Mouse (Mus musculus) left cerebral cortex, postnatal 4 days (tissue): ENCODE results near the gene Tekt1. TPM values are rescaled to one million over a fixed set of nuclear protein-coding genes. Genes with fewer than 3 reads are reported as not detected.

Source experiments
- DNase-seq: peaks from one replicate; pipeline ENCODE4 v3.0.0-alpha.2; 2022
- intact Hi-C: fragments of 180-260 bp; cut with DNase I; formaldehyde crosslinking; loops from one replicate; pipeline ENCODE4 v1.15.1; 2025
- total RNA-seq, 2 experiments: library from RNA; stranded (reverse); gene quantifications; 2 replicates each; pipeline ENCODE4 v1.2.3; 2021

Tekt1 gene
- total RNA-seq, 2 experiments from 2014 or later, result 1.6 to 2.1 TPM

DNA sequence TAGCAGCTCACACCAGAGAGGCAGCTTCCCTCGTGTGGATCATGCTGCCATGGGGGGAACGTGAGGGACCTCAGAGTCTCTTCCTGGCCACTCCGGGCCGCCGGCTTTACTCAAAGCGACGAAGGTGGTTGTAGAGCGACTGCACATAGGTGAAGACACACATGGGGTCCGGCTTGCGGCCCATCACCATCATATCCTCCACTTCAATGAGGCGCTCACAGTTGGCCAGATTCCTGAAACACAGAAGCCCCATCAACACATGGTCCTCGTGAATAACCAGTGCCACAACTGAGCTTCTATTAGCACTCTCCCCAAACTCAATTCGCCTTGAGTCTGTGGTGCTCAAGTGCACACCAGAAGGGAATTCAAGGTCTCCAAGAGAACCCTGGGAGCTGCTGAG lies 28.9 kb upstream of the Tekt1 start:
- intact Hi-C loops, result no loop called here
- no peak for DNase-seq

GRCm38 (mm10) chr11:72389407-72390142 lies 27.3 kb upstream of the Tekt1 start:
- intact Hi-C loops, result no loop called here
- no peak for DNase-seq

GRCm38 (mm10) chr11:72388113-72388529 lies 25.9 kb upstream of the Tekt1 start:
- DNase-seq, result no peak
- intact Hi-C loops, result no loop called here

- no peak for DNase-seq
- intact Hi-C loops, result no loop called here
These were observed 17.1 kb upstream of the Tekt1 start for GRCm38 (mm10) chr11:72379351-72379750.

GRCm38 (mm10) chr11:72378222-72378621 lies 16.0 kb upstream of the Tekt1 start:
- no peak for DNase-seq
- intact Hi-C loops, result no loop called here

GRCm38 (mm10) chr11:72376562-72376961 lies 14.3 kb upstream of the Tekt1 start:
- no peak for DNase-seq
- intact Hi-C loops, result no loop called here

DNA sequence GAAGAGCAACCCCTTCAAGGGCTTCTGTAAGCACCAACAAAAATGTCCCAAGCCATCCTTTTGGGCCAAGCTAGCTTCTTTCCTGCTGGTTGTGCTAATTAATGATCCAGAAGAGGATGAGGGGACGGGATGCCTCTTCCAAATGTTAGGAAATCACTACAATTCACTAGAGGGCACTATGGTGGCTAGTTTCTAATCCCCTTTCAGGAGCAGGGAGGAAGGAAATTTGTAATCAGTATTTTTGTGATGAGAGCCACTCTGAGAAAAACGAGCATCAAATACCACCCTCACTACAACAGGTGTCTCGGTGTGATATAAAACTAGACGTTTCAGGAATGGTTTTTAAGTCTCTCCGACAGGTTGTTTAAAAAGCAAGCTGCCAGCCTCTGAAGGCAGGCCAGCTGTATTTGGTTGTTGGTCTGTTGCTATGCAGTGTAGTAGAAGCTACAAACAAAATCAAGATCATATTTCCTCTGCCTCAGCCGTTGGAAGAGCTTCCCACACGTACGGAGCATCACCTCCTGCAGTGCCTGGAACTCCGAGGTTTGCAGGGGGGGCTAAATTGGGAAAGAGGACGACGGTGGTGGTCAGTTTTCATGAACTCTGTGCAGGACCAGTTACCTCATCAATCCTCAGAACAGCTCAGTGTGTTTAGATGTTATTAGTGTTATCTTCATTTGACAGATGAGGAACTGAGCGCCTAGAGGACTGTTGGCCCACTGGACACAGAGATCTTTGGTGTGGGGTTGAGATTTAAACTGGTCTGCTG lies 7.8 kb upstream of the Tekt1 start:
- no peak for DNase-seq
- intact Hi-C loops, result no loop called here

DNA sequence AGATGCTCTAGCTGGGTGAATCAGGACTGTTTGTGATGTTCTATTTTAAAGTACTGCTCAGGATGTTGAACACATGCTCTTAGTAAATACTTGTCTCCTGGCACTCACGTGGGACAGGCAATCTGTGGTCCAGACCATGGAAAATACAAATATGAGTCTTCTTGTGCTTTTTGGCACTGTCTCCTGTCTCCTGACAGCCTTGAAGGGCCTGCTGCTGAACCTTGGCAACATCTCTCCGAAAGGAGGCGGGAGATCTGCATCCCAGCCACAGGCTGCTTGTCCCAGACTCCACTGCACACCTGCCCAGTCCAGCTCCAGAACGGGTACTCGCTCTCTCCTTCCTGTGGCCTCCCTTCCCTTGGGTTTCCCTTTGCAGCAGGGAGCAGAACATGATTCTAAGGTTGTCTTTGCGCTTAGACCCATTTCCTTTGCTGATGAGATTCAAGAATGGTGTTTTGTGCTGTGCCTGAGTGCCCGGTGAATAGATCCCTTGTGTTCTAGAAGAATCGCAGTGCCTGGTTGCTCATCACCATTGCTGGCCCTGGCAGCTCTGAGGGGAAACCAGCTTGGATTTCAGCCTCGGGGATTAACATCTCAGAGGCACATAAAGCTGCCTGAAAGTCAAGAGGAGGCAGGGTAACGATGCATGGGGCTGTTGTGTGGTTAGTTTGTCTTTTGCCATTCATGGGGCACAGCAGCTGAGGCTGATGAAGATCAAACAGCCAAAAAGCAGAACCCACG lies 5.9 kb upstream of the Tekt1 start:
- intact Hi-C loops, result no loop called here
- DNase-seq, result peak; percentile 60

DNA sequence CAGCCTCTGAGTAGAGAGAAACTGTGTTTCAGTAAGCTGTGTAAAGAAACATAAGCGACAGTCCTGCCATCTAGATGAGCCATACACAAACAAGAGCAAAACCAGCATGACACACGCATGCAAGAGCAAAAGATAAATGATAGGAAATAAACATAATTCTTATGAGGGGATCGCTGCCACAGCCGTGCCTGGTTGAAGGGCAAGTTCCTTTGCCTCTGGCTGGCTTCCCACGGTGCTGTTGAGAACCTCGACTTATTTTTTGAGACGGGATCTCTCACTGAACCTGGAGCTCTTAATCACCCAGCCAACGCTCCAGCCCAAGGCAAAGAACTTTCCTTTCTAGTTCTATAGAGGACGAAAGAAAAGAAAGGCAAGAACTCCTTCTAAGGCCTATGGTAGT lies 3.9 kb upstream of the Tekt1 start:
- no peak for DNase-seq
- intact Hi-C loops, result no loop called here

GRCm38 (mm10) chr11:72364526-72364925 lies 2.3 kb upstream of the Tekt1 start:
- no peak for DNase-seq
- intact Hi-C loops, result no loop called here

DNA sequence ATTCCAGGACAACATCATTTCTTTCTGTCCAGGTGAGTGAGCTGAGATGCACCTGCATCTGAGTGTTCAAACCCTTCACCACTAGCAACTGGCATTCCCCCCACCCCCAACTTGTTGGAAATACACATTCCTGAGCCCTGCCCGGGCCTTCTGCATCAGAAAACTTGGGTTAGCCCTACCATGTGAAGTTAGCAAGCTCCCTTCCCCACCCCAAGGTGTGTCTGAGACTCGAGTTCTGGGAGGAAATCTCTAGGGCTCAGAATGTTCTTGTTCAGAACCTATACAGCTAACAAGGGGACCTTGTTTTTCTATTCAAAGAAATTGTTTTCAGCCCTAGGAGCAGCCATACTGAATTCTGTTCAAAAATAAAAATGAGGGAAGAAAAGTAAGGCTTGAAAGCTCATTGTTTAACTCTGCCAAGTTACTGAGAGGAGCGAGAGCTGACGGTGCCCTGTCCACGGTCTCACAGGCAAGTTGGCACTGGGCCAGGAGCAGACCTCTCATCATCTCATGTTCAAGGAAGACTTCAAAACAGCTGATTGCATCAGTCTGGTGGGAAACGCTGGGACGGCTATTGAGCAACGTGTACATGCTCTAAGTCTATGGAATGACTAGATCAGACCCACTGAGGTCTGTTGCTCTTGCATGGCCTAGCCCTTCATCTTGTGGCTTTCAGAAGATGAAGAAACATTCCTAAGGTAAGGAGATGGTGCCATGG lies 1.4 kb upstream of the Tekt1 start:
- DNase-seq, result no peak
- intact Hi-C loops, result no loop called here

GRCm38 (mm10) chr11:72361385-72362346 lies 576 bp downstream of the Tekt1 start:
- intact Hi-C loops, result no loop called here
- DNase-seq, result peak; percentile 73

GRCm38 (mm10) chr11:72354971-72355728 lies 7.1 kb downstream of the Tekt1 start:
- intact Hi-C loops, result no loop called here
- DNase-seq, result peak; percentile 85

DNA sequence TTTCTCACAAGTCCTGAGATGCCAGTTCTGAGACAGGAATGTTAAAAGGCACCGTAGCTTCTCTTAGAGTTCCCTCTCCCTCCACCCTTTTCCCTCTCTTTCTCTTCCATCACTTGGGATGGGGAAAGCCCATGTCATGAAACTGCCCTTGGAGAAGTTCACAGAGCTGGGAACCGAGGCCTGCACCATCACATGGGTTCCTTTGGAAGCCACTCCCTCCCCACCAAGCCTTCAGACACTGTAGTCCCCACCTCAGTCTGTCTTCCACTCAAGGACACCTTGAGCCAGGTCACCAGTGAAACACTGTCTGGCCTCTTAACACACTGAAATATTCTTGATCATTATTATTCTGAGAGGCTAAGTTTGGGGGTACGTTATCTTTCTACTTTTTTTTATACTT lies 9.1 kb downstream of the Tekt1 start:
- intact Hi-C loops, result no loop called here
- DNase-seq, result no peak

DNA sequence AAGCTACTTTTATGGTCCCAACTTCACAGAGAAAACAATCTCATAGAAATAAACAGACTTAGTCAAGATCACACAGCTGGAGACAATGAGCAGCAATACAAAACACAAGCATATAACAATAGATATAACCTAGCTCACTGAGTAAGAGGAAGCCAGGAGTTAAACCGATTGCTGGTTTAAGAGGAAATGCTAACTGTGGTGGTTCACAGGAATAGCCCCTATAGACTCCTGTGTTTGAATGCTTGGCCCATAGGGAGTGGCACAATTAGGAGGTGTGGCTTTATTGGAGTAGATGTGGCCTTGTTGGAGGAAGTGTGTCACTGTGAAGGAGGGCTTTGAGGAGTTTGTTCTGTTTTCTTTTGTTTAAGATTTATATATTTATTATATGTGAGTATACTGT lies 10.0 kb downstream of the Tekt1 start:
- no peak for DNase-seq
- intact Hi-C loops, result no loop called here

- intact Hi-C loops, result loop anchor here (10.0 kb wide), 2 partner anchors 125 to 215 kb away; no protein-coding TSS in a partner anchor
- no peak for DNase-seq
These were observed 12.6 kb downstream of the Tekt1 start for GRCm38 (mm10) chr11:72349652-72350051.

DNA sequence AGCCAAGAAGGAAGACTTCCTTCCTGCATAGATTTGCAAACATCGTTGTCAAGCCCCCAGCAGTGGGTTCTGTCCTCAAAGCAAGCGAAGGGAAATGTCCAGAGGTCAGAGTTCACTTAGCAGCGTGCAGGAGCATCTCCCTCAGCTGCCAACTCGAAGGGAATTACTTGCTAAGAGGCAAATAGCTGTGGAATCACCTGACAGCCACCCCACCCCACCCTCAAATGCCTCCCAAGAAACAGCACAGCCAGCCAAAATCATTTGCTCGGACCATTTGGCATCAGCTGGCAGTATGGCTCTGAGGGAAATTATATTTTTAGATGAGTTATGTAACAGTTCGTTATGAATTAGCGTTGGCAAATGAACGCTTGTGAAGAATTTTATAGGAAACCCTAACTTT lies 13.2 kb downstream of the Tekt1 start:
- no peak for DNase-seq
- intact Hi-C loops, result loop anchor here (10.0 kb wide), 2 partner anchors 124 to 216 kb away; no protein-coding TSS in a partner anchor

GRCm38 (mm10) chr11:72348563-72348962 lies 13.7 kb downstream of the Tekt1 start:
- intact Hi-C loops, result loop anchor here (10.0 kb wide), 2 partner anchors 124 to 216 kb away; no protein-coding TSS in a partner anchor
- DNase-seq, result no peak

- DNase-seq, result no peak
- intact Hi-C loops, result loop anchor here (5.0 to 10.0 kb wide), 3 partner anchors 83 to 220 kb away; no protein-coding TSS in a partner anchor
These were observed 17.8 kb downstream of the Tekt1 start for GRCm38 (mm10) chr11:72344486-72344885.
